Mouse (Mus musculus): ENCODE data around the gene Fam198b.

DNA sequence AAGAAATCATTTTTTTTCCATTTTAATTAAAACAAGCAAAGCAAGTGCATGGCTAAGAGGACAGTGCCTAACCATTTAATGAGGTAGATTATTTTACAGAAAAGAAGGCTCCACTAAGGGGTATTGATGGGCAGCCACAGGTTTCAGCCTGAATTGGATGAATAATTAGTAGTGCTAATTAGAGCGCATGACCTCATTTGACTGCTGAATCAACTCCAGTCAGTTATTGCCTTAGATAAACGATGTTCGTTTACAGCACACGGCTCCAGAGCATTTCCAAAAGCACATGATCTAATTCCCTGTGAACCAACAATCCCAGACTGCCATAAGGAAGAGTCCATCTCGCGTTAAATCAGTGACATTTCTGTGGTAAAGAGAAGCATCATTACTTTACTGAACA, 42.9 kb upstream of the Fam198b start:
- TF ChIP-seq CTCF (IDR thresholded peaks at IDR 0.05) (no peak), EP300 (IDR thresholded peaks at IDR 0.05) (no peak)
